Mouse (Mus musculus): Measurements from ENCODE around the gene Rps16. TPM values are rescaled to one million over a fixed set of nuclear protein-coding genes. Genes with fewer than 3 reads are reported as not detected.
"Not testable (repeated sequence)": the region's sequence is repeated elsewhere in the genome, so short reads cannot be mapped to it uniquely, and the experiment has no call there.

Rps16 gene
- polyA plus RNA-seq, 1 experiment from 2014 or later, result 746 TPM

DNA sequence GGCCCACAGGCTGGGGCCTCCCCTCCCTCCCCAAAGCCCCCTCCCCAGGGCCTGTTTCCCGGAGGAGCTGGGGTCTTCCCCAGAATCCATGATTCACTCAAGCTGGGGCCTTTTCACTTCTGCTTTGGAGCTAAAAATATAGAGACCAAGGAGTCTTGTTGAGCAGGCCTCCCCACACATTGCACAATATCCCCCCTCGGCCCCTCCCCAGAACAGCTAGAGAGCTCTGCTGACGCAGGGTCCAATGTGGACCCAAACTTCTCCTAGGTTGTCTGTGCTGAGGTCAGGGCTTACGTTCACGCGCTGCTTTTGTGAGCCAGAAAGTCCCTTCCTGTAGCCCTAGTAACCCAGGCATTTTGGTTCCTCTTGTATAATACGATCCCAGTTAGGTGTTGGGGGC is 35.6 kb downstream of the Rps16 start:
- Histone ChIP-seq H3K4me3 (ENCODE audit: low read depth, low read length) (no peak overlapping the region), H3K9ac (ENCODE audit: low read depth, low read length) (no peak overlapping the region), H3K36me3 (ENCODE audit: control insufficient read depth, insufficient read depth, low read length) (peaks cover 4% of the 10 kb centered on the region; the same call in 1 of the 2 replicates), H3K9me3 (ENCODE audit: control insufficient read depth, low read length) (no peaks in the 10 kb centered on the region), H3K27ac (ENCODE audit: low read depth, low read length) (no peak overlapping the region), H3K4me1 (replicated peaks; ENCODE audit: control insufficient read depth, insufficient read depth, low read length) (peaks cover 8% of the 10 kb centered on the region), H3K4me2 (replicated peaks; ENCODE audit: low read depth, low read length) (no peak overlapping the region), H3K27me3 (ENCODE audit: control insufficient read depth, insufficient read depth, low read length) (no peaks in the 10 kb centered on the region)
- no peak for DNase-seq (ENCODE audit: low spot score)
- 94% methylated on average over 7 of the region's 7 CpGs for WGBS
- no peak for ATAC-seq (ENCODE audit: low FRiP score)

DNA sequence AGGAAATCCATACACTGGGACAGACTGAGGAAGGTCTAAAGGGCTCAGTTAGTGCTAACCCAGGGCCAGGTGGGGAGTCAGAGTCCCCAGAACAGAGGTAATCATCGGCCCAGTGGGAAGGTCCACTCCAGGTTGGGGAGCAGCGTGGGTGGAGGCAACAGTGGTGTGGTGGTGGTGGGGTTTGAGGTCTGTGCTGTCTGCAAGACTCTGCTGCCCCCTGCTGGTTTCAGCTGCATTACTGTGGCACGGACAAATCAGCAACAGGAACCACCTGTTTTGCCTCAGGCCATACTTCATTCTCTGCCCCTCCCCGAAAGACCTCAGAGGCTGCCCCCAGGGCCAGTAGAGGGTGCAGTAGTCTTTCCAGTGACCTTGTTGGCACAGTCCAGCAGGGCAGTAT is 36.0 kb downstream of the Rps16 start:
- ATAC-seq (ENCODE audit: low FRiP score), result peak; percentile 41; the same call in 1 of the 2 replicates
- Histone ChIP-seq H3K9me3 (ENCODE audit: control insufficient read depth, low read length) (no peaks in the 10 kb centered on the region), H3K9ac (ENCODE audit: low read depth, low read length) (no peak overlapping the region), H3K4me2 (replicated peaks; ENCODE audit: low read depth, low read length) (no peak overlapping the region), H3K36me3 (ENCODE audit: control insufficient read depth, insufficient read depth, low read length) (peaks cover 4% of the 10 kb centered on the region; the same call in 1 of the 2 replicates), H3K4me3 (ENCODE audit: low read depth, low read length) (no peak overlapping the region), H3K27ac (ENCODE audit: low read depth, low read length) (no peak overlapping the region), H3K4me1 (replicated peaks; ENCODE audit: control insufficient read depth, insufficient read depth, low read length) (peaks cover 3% of the 10 kb centered on the region), H3K27me3 (ENCODE audit: control insufficient read depth, insufficient read depth, low read length) (no peaks in the 10 kb centered on the region)
- DNase-seq (ENCODE audit: low spot score), result peak; percentile 89
- 26% methylated on average over 4 of the region's 4 CpGs for WGBS

DNA sequence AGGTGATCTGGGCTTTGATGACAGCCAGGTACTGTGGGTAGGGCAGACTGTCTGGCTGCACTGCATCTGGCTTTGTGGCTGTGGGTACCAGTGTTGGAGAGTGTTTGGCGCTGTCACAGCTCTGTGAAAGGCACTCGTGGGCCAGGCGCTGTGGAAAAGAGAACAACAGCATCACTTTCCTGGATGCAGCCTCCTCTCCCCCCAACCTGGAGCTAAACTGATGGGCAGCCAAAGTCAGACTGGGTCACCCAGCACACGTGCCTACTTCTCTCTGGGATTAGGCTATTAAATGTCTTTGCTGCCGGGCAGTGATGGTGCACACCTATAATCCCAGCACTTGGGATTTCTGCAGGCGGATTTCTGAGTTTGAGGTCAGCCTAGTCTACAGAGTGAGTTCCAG is 36.4 kb downstream of the Rps16 start:
- not testable (repeated sequence) for H3K4me3 ChIP-seq (ENCODE audit: low read depth, low read length); H3K27ac ChIP-seq (ENCODE audit: low read depth, low read length); H3K9me3 ChIP-seq (ENCODE audit: control insufficient read depth, low read length); H3K36me3 ChIP-seq (ENCODE audit: control insufficient read depth, insufficient read depth, low read length); H3K4me2 ChIP-seq (replicated peaks; ENCODE audit: low read depth, low read length); H3K9ac ChIP-seq (ENCODE audit: low read depth, low read length); ATAC-seq (ENCODE audit: low FRiP score); H3K27me3 ChIP-seq (ENCODE audit: control insufficient read depth, insufficient read depth, low read length); DNase-seq (ENCODE audit: low spot score); H3K4me1 ChIP-seq (replicated peaks; ENCODE audit: control insufficient read depth, insufficient read depth, low read length)
- WGBS, result 75% methylated on average over 6 of the region's 6 CpGs

DNA sequence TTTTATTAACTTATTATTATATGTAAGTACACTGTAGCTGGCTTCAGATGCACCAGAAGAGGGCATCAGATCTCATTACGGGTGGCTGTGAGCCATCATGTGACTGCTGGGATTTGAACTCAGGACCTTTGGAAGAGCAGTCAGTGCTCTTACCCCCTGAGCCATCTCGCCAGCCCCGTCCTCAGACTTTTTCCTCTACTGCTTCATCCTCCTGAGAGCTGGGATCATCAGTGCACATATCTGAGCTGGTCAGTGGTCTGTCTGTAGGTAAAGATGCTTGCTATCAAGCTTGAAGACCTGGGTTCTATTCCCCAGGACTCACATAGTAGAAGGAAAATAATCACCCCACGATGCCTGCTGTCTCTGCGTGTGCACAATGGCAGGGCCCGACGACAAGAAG is 36.9 kb downstream of the Rps16 start:
- H3K9me3 ChIP-seq (ENCODE audit: control insufficient read depth, low read length); H3K9ac ChIP-seq (ENCODE audit: low read depth, low read length); DNase-seq (ENCODE audit: low spot score); H3K27ac ChIP-seq (ENCODE audit: low read depth, low read length); H3K4me2 ChIP-seq (replicated peaks; ENCODE audit: low read depth, low read length); H3K4me3 ChIP-seq (ENCODE audit: low read depth, low read length); ATAC-seq (ENCODE audit: low FRiP score); H3K36me3 ChIP-seq (ENCODE audit: control insufficient read depth, insufficient read depth, low read length); H3K27me3 ChIP-seq (ENCODE audit: control insufficient read depth, insufficient read depth, low read length); H3K4me1 ChIP-seq (replicated peaks; ENCODE audit: control insufficient read depth, insufficient read depth, low read length): not testable (repeated sequence)
- WGBS, result 89% methylated on average over 7 of the region's 7 CpGs

DNA sequence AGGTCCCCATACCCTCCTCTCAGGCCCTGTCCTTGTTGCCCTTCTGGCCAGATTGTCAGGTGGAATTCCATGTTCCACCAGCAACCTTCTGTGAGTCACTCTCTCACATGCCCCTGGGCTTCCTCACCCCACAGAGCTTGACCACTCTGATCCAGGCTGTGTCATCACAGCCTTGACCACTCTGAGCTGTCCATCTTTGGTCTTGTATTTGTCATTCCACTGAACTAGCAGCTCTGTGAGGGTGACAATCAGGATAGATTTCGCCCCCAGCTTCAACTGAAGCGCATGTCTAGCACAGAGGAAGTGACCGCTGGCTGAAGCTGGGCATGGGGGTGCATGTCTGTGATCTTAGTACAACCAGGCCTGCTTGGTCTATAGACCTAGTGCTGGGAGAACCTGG is 39.9 kb downstream of the Rps16 start:
- H3K27ac ChIP-seq (ENCODE audit: low read depth, low read length), result no peak overlapping the region
- no peak overlapping the region for H3K9ac ChIP-seq (ENCODE audit: low read depth, low read length)
- H3K27me3 ChIP-seq (ENCODE audit: control insufficient read depth, insufficient read depth, low read length), result no peaks in the 10 kb centered on the region
- 97% methylated on average over 3 of the region's 3 CpGs for WGBS
- ATAC-seq (ENCODE audit: low FRiP score) (no peak), DNase-seq (ENCODE audit: low spot score) (no peak)
- no peaks in the 10 kb centered on the region; the same call in 1 of the 2 replicates for H3K4me1 ChIP-seq (replicated peaks; ENCODE audit: control insufficient read depth, insufficient read depth, low read length)
- H3K36me3 ChIP-seq (ENCODE audit: control insufficient read depth, insufficient read depth, low read length), result peaks cover 4% of the 10 kb centered on the region
- H3K4me2 ChIP-seq (replicated peaks; ENCODE audit: low read depth, low read length), result no peak overlapping the region
- H3K9me3 ChIP-seq (ENCODE audit: control insufficient read depth, low read length), result no peaks in the 10 kb centered on the region
- no peak overlapping the region for H3K4me3 ChIP-seq (ENCODE audit: low read depth, low read length)

DNA sequence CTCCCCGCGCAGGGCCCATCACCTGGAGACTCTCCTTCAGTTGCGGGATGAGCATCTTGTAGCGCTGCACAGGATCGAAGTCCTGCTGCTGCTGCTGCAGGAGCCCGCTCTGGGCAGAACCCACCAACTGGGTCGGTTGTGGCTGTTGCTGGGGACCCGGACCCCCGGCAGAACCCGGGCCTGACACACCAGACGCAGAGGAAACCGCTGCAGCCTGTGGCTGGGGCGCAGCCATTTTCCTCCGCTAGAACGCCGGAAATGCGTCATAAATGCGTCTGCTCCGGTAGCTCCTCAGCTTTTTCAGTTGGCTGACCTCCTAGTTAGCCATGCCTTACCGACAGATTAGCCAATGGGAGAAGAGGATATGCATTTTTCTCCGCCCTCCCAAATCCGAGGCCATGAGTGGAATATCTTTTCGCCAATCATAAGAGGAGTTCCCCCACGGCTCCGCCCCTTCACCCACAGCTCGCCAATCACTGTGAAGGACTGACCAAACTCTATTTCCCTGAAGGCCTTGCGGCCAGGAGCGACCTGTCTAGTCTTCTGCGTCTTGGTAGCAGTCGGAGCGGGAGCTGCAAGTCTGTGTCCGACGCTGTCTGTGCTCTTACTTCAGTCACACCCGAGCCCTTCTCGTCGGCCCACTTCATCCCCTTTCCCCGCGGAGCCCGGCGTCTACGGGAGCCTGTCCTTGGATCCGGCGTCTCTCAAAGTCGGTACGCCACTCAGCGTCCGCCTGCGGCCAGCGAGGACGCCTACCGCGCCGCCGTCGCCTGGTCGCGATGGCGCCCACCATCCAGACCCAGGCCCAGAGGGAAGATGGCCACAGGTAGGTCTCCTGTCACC is 42.2 kb downstream of the Rps16 start, which contains the start of the genes Med29 and Paf1:
Gene Med29, minus strand, starts transcription at position 280 of the 843 bp plus-strand sequence.
Gene Paf1, plus strand, starts transcription at position 523 of the 843 bp plus-strand sequence.
- peak; percentile 99 for ATAC-seq (ENCODE audit: low FRiP score)
- H3K27me3 ChIP-seq (ENCODE audit: control insufficient read depth, insufficient read depth, low read length), result no peaks in the 10 kb centered on the region
- peak within 1 kb of the TSS; percentile 82 for H3K4me2 ChIP-seq (replicated peaks; ENCODE audit: low read depth, low read length)
- WGBS, result under 1% methylated on average over 58 of the region's 58 CpGs
- H3K9me3 ChIP-seq (ENCODE audit: control insufficient read depth, low read length), result no peaks in the 10 kb centered on the region
- H3K27ac ChIP-seq (ENCODE audit: low read depth, low read length), result no peak within 1 kb of the TSS
- H3K4me3 ChIP-seq (ENCODE audit: low read depth, low read length), result peak within 1 kb of the TSS; percentile 91
- no peaks in the 10 kb centered on the region; the same call in 1 of the 2 replicates for H3K4me1 ChIP-seq (replicated peaks; ENCODE audit: control insufficient read depth, insufficient read depth, low read length)
- peaks cover 9% of the 10 kb centered on the region for H3K36me3 ChIP-seq (ENCODE audit: control insufficient read depth, insufficient read depth, low read length)
- peak within 1 kb of the TSS; percentile 83 for H3K9ac ChIP-seq (ENCODE audit: low read depth, low read length)
- DNase-seq (ENCODE audit: low spot score), result peak; percentile 94

DNA sequence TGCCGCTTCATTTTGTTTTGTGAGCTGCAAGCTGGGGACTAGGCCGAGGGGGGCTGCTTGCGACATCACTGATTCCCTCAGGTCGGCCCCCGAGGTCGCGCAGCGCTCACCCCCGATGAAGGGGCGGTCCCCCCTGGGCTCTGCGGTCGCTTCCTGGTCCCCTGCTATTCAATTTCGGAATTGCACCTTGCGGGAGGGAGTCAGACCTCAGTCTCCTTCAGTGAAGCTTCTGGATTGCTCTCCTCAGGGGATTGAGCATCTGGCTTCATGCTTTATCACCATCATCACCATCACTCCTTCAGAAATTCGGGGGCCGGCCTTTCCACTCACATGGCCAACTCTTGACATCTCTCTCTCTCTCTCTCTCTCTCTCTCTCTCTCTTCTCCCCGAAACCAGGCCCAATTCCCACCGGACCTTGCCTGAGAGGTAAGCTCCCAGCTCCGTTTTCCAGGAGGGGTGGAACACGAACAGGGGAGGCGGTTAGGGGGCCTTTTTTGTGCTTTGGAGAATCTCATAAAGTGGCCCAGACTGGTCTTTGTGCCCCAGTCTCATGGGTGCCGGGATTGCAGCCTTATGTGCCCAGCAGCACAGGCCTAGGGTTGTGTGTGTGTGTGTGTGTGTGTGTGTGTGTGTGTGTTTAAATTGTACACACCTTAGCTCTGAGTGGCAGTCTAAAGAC is 43.0 kb downstream of the Rps16 start:
- Histone ChIP-seq H3K9ac (ENCODE audit: low read depth, low read length) (peak overlapping the region; percentile 83), H3K27ac (ENCODE audit: low read depth, low read length) (no peak overlapping the region), H3K27me3 (ENCODE audit: control insufficient read depth, insufficient read depth, low read length) (no peaks in the 10 kb centered on the region), H3K9me3 (ENCODE audit: control insufficient read depth, low read length) (no peaks in the 10 kb centered on the region), H3K4me3 (ENCODE audit: low read depth, low read length) (peak overlapping the region; percentile 91), H3K4me1 (replicated peaks; ENCODE audit: control insufficient read depth, insufficient read depth, low read length) (no peaks in the 10 kb centered on the region; the same call in 1 of the 2 replicates), H3K4me2 (replicated peaks; ENCODE audit: low read depth, low read length) (peak overlapping the region; percentile 82), H3K36me3 (ENCODE audit: control insufficient read depth, insufficient read depth, low read length) (peaks cover 9% of the 10 kb centered on the region)
- 7% methylated on average over 22 of the region's 22 CpGs for WGBS
- no peak for ATAC-seq (ENCODE audit: low FRiP score)
- no peak for DNase-seq (ENCODE audit: low spot score)

DNA sequence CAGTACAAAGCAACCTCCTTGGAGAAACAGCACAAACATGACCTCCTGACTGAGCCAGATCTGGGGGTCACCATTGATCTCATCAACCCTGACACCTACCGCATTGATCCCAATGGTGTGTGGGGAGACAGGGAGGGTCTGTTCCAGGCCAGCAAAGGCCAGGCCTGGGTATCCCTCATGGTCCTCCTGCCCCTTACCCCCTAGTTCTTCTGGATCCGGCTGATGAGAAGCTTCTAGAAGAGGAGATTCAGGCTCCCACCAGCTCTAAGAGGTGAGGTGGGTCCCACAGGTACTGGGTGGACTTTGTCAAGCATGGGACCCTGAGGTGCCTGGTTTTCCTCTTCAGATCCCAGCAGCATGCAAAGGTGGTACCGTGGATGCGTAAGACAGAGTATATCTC is 45.0 kb downstream of the Rps16 start:
- DNase-seq (ENCODE audit: low spot score) (no peak), ATAC-seq (ENCODE audit: low FRiP score) (no peak)
- H3K4me3 ChIP-seq (ENCODE audit: low read depth, low read length), result no peak overlapping the region
- H3K9me3 ChIP-seq (ENCODE audit: control insufficient read depth, low read length), result no peaks in the 10 kb centered on the region
- H3K4me2 ChIP-seq (replicated peaks; ENCODE audit: low read depth, low read length), result no peak overlapping the region
- H3K36me3 ChIP-seq (ENCODE audit: control insufficient read depth, insufficient read depth, low read length), result peaks cover 7% of the 10 kb centered on the region
- no peak overlapping the region for H3K27ac ChIP-seq (ENCODE audit: low read depth, low read length)
- WGBS, result 95% methylated on average over 4 of the region's 4 CpGs
- H3K4me1 ChIP-seq (replicated peaks; ENCODE audit: control insufficient read depth, insufficient read depth, low read length), result no peaks in the 10 kb centered on the region; the same call in 1 of the 2 replicates
- H3K27me3 ChIP-seq (ENCODE audit: control insufficient read depth, insufficient read depth, low read length), result no peaks in the 10 kb centered on the region
- no peak overlapping the region for H3K9ac ChIP-seq (ENCODE audit: low read depth, low read length)
